Mouse (Mus musculus) limb, embryonic 12.5 days (tissue): ENCODE measurements around the gene Tm7sf2. TPM values are rescaled to one million over a fixed set of nuclear protein-coding genes. Genes with fewer than 3 reads are reported as not detected.

ENCODE experiments used
- ATAC-seq: fragments of 200-750 bp; cut with Nextera tagmentation; 2 replicates; pipeline ENCODE4 v1.8.0; 2017; ENCODE audit warnings: low read depth, moderate TSS enrichment; ENCODE audit not compliant: insufficient number of reproducible peaks, insufficient read depth, low FRiP score, low TSS enrichment
- H3K27ac ChIP-seq: fragments of 300-500 bp; sonication (generic); 2 replicates; pipeline ENCODE4 v1.5.1; 2016; ENCODE audit warnings: mild to moderate bottlenecking, moderate library complexity
- H3K27me3 ChIP-seq: fragments of 300-500 bp; sonication (generic); 2 replicates; pipeline ENCODE4 v1.6.1; 2016; ENCODE audit warnings: mild to moderate bottlenecking, moderate library complexity
- H3K36me3 ChIP-seq: fragments of 300-500 bp; sonication (generic); 2 replicates; pipeline ENCODE4 v1.6.1; 2016; ENCODE audit warnings: mild to moderate bottlenecking, moderate library complexity
- H3K4me1 ChIP-seq: fragments of 300-500 bp; sonication (generic); replicated peaks from 2 replicates; pipeline ENCODE4 v1.6.1; 2016
- H3K4me2 ChIP-seq: fragments of 300-500 bp; sonication (generic); 2 replicates; pipeline ENCODE4 v1.6.1; 2016; ENCODE audit warnings: mild to moderate bottlenecking, moderate library complexity
- H3K4me3 ChIP-seq: fragments of 300-500 bp; sonication (generic); replicated peaks from 2 replicates; pipeline ENCODE4 v1.5.1; 2016; ENCODE audit warnings: mild to moderate bottlenecking
- H3K9ac ChIP-seq: fragments of 300-500 bp; sonication (generic); replicated peaks from 2 replicates; pipeline ENCODE4 v1.6.1; 2016; ENCODE audit warnings: mild to moderate bottlenecking, moderate library complexity
- H3K9me3 ChIP-seq: fragments of 300-500 bp; sonication (generic); 2 replicates; pipeline ENCODE4 v1.6.1; 2016; ENCODE audit warnings: mild to moderate bottlenecking, moderate library complexity
- WGBS: fragments of 180-500 bp; shearing (Covaris S2); methylation state at CpG from one replicate; pipeline ENCODE4 v1.1.7; 2016; 5-methylcytosine and 5-hydroxymethylcytosine counted together
- polyA plus RNA-seq: library from polyadenylated mRNA; unstranded; fragments of >200 nt; fragmentation: Nextera tagmentation; extraction: Ambion mirVana; gene quantifications from 2 replicates; pipeline ENCODE4 v1.2.1, GENCODE M21; 2016

Tm7sf2 gene
- polyA plus RNA-seq, 1 experiment from 2014 or later, result 24.4 TPM

DNA sequence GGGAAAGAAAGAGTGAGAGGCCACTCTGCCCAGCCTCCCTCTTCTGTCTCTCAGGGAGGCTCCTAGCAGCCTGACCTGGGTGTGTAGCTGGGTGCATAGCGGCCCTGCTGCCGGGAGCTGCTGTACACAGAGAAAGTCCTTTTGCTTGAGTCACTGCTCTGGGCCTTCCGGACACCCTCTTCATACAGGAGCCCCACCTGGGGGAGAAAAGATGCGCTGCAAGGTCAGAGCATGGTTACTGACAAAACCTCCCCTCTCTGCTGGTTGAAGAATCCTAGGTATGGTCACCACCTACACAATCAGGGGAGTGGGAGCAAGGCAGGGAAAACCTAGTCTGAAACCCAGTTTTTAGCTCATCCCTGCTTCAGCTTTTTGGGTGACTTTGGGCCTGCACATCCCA, 778 bp upstream of the Tm7sf2 start:
- 80% methylated on average over 4 of the region's 4 CpGs for whole genome bisulfite sequencing
- peaks cover 50% of the 10 kb centered on the region for H3K36me3 ChIP-seq
- no peaks in the 10 kb centered on the region for H3K9me3 ChIP-seq
- H3K4me1 ChIP-seq, result peaks cover 22% of the 10 kb centered on the region
- H3K4me2 ChIP-seq, result no peak overlapping the region
- no peak for ATAC-seq
- H3K9ac ChIP-seq, result no peak overlapping the region; the same call in 1 of the 2 replicates
- H3K27me3 ChIP-seq, result no peaks in the 10 kb centered on the region
- H3K27ac ChIP-seq, result no peak overlapping the region
- no peak overlapping the region for H3K4me3 ChIP-seq

GRCm38 (mm10) chr19:6067011-6067723, 1.0 kb downstream of the Tm7sf2 start:
- Histone ChIP-seq H3K27me3 (no peaks in the 10 kb centered on the region), H3K36me3 (peaks cover 38% of the 10 kb centered on the region), H3K4me2 (peak overlapping the region; percentile 86), H3K9me3 (no peaks in the 10 kb centered on the region), H3K9ac (peak overlapping the region; percentile 62), H3K4me3 (peak overlapping the region; percentile 50), H3K27ac (peak overlapping the region; percentile 80), H3K4me1 (peaks cover 30% of the 10 kb centered on the region)
- ATAC-seq, result peak; percentile 38; the same call in 1 of the 2 replicates
- WGBS, result 1% methylated on average over 30 of the region's 30 CpGs

GRCm38 (mm10) chr19:6066571-6066970, 1.6 kb downstream of the Tm7sf2 start:
- H3K36me3 ChIP-seq, result peaks cover 35% of the 10 kb centered on the region
- peaks cover 34% of the 10 kb centered on the region for H3K4me1 ChIP-seq
- H3K27me3 ChIP-seq, result no peaks in the 10 kb centered on the region
- no peak for ATAC-seq
- no peaks in the 10 kb centered on the region for H3K9me3 ChIP-seq
- peak overlapping the region; percentile 86 for H3K4me2 ChIP-seq
- H3K27ac ChIP-seq, result peak overlapping the region; percentile 80
- 43% methylated on average over 5 of the region's 5 CpGs for WGBS
- peak overlapping the region; percentile 50 for H3K4me3 ChIP-seq
- H3K9ac ChIP-seq, result peak overlapping the region; percentile 62

GRCm38 (mm10) chr19:6063081-6063480, 5.1 kb downstream of the Tm7sf2 start:
- 92% methylated on average over 6 of the region's 6 CpGs for WGBS
- no peaks in the 10 kb centered on the region for H3K9me3 ChIP-seq
- H3K36me3 ChIP-seq, result peaks cover 20% of the 10 kb centered on the region
- H3K4me1 ChIP-seq, result peaks cover 36% of the 10 kb centered on the region
- no peak overlapping the region for H3K27ac ChIP-seq
- H3K9ac ChIP-seq, result no peak overlapping the region
- ATAC-seq, result no peak
- no peaks in the 10 kb centered on the region for H3K27me3 ChIP-seq
- no peak overlapping the region for H3K4me3 ChIP-seq
- H3K4me2 ChIP-seq, result peak overlapping the region; percentile 96

- peak overlapping the region; percentile 91 for H3K4me3 ChIP-seq
These were observed 5.8 kb downstream of the Tm7sf2 start for GRCm38 (mm10) chr19:6062418-6062817.

GRCm38 (mm10) chr19:6061641-6062302, 6.4 kb downstream of the Tm7sf2 start:
- WGBS, result 2% methylated on average over 44 of the region's 44 CpGs
- Histone ChIP-seq H3K27ac (peak overlapping the region; percentile 92), H3K4me1 (peaks cover 28% of the 10 kb centered on the region), H3K36me3 (peaks cover 20% of the 10 kb centered on the region), H3K4me3 (peak overlapping the region; percentile 91), H3K9ac (peak overlapping the region; percentile 94), H3K4me2 (peak overlapping the region; percentile 96), H3K27me3 (no peaks in the 10 kb centered on the region), H3K9me3 (no peaks in the 10 kb centered on the region)
- no peak for ATAC-seq

More at GRCm38 (mm10) chr19:6062418-6062817, 5.8 kb downstream of the Tm7sf2 start:
- Histone ChIP-seq H3K4me2 (peak overlapping the region; percentile 96), H3K27ac (no peak overlapping the region), H3K9ac (peak overlapping the region; percentile 94), H3K9me3 (no peaks in the 10 kb centered on the region), H3K36me3 (peaks cover 20% of the 10 kb centered on the region), H3K4me1 (peaks cover 32% of the 10 kb centered on the region), H3K27me3 (no peaks in the 10 kb centered on the region)
- ATAC-seq, result no peak
- 71% methylated on average over 5 of the region's 5 CpGs for WGBS

DNA sequence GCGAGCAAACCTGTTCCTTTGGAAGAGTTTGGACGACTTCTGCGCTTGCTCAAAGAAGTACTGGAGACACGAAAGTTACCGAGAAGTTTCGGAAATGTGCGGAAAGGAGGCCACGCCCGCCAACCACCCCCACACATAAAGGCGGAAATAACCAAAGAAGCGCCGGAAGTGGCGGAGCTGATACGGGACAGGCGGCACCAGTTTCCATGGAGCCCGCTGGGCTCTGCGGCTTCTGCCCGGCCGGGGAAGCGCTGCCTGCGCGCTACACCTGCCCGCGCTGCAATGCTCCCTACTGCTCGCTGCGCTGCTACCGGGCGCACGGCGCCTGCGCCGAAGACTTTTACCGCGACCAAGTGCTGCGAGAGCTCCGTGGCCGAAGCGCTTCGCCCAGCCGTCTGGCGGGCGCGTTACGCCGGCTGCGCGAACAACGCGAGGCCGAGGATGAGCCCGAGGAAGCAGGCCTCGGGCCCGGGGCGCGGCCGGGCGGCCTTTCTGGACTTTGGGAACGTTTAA, 7.1 kb downstream of the Tm7sf2 start, which contains the start of gene Znhit2:
Znhit2 (plus strand) TSS at position 172 of the 513 bp plus-strand sequence.
- H3K27ac ChIP-seq, result peak within 1 kb of the TSS; percentile 92
- no peaks in the 10 kb centered on the region for H3K27me3 ChIP-seq
- peak; percentile 53 for ATAC-seq
- H3K36me3 ChIP-seq, result peaks cover 20% of the 10 kb centered on the region
- H3K4me2 ChIP-seq, result peak within 1 kb of the TSS; percentile 96
- under 1% methylated on average over 58 of the region's 58 CpGs for WGBS
- peak within 1 kb of the TSS; percentile 94 for H3K9ac ChIP-seq
- no peaks in the 10 kb centered on the region for H3K9me3 ChIP-seq
- H3K4me3 ChIP-seq, result peak within 1 kb of the TSS; percentile 91
- H3K4me1 ChIP-seq, result peaks cover 28% of the 10 kb centered on the region

GRCm38 (mm10) chr19:6058966-6059365, 9.2 kb downstream of the Tm7sf2 start:
- H3K9ac ChIP-seq, result peak overlapping the region; percentile 92; the same call in 1 of the 2 replicates

DNA sequence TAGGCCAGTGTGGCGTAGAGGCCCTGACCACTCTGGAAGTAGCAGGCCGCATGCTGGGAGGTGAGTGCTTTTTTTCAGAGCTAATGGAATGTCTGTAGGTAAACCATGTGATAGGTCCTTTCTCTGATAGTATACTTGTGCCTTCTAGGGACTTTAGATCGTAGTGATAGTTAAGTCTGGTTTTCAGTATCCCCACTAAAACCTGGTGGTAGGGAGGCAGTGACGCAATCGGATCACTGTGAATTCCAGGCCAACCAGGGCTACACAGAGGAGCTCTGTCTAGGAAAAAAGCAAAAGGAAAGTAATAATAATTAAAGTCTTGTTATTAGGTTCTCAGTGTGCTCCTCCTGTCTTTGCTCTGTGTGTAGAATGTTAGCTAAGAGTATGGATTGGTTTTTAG, 9.7 kb downstream of the Tm7sf2 start:
- Histone ChIP-seq H3K9me3 (no peaks in the 10 kb centered on the region), H3K4me2 (peak overlapping the region; percentile 86), H3K4me1 (peaks cover 28% of the 10 kb centered on the region), H3K9ac (peak overlapping the region; percentile 92), H3K4me3 (peak overlapping the region; percentile 86), H3K27me3 (no peaks in the 10 kb centered on the region), H3K36me3 (peaks cover 41% of the 10 kb centered on the region), H3K27ac (0 out of 2 replicates have a peak overlapping the region, but pooled peaks have one; percentile 73)
- ATAC-seq, result no peak
- WGBS, result 39% methylated on average over 5 of the region's 5 CpGs

More at GRCm38 (mm10) chr19:6058966-6059365, 9.2 kb downstream of the Tm7sf2 start:
- Histone ChIP-seq H3K4me1 (peaks cover 28% of the 10 kb centered on the region), H3K4me2 (peak overlapping the region; percentile 86), H3K9me3 (no peaks in the 10 kb centered on the region), H3K27ac (no peak overlapping the region), H3K36me3 (peaks cover 39% of the 10 kb centered on the region), H3K4me3 (peak overlapping the region; percentile 86), H3K27me3 (no peaks in the 10 kb centered on the region)
- ATAC-seq, result no peak
- 83% methylated on average over 5 of the region's 5 CpGs for WGBS

- H3K27me3 ChIP-seq, result no peaks in the 10 kb centered on the region
- H3K27ac ChIP-seq, result peak within 1 kb of the TSS; percentile 73
- WGBS, result under 1% methylated on average over 61 of the region's 63 CpGs
- no peaks in the 10 kb centered on the region for H3K9me3 ChIP-seq
- H3K36me3 ChIP-seq, result peaks cover 51% of the 10 kb centered on the region
- H3K9ac ChIP-seq, result peak within 1 kb of the TSS; percentile 92
- peak; percentile 76 for ATAC-seq
- H3K4me2 ChIP-seq, result peak within 1 kb of the TSS; percentile 86
- H3K4me1 ChIP-seq, result peaks cover 24% of the 10 kb centered on the region
- peak within 1 kb of the TSS; percentile 86 for H3K4me3 ChIP-seq
These were observed 10.7 kb downstream of the Tm7sf2 start, which contains the start of the genes Mrpl49 and Fau for GRCm38 (mm10) chr19:6057313-6058096. TSS of gene Mrpl49 (minus strand) at chr19:6057785. TSS of gene Fau (plus strand) at chr19:6057844.
